Mouse (Mus musculus) gastrocnemius, adult 8-10 months (tissue): ENCODE data around the gene St14. TPM values are rescaled to one million over a fixed set of nuclear protein-coding genes. Genes with fewer than 3 reads are reported as not detected.
A peak's percentile ranks its signal among the peaks of the same experiment; 100 is the strongest.
"Not testable (repeated sequence)": the region's sequence is repeated elsewhere in the genome, so short reads cannot be mapped to it uniquely, and the experiment has no call there.

Source experiments
- DNase-seq, 2 experiments: peaks; one replicate each; pipeline ENCODE4 v3.0.0; 2022; ENCODE audit warnings: low spot score in 2 of 2
- total RNA-seq, 4 experiments: library from RNA; stranded (reverse); gene quantifications; 2 replicates each; pipeline ENCODE4 v1.2.4; 2022

Gene St14
- total RNA-seq, 4 experiments from 2014 or later: not detected

DNA sequence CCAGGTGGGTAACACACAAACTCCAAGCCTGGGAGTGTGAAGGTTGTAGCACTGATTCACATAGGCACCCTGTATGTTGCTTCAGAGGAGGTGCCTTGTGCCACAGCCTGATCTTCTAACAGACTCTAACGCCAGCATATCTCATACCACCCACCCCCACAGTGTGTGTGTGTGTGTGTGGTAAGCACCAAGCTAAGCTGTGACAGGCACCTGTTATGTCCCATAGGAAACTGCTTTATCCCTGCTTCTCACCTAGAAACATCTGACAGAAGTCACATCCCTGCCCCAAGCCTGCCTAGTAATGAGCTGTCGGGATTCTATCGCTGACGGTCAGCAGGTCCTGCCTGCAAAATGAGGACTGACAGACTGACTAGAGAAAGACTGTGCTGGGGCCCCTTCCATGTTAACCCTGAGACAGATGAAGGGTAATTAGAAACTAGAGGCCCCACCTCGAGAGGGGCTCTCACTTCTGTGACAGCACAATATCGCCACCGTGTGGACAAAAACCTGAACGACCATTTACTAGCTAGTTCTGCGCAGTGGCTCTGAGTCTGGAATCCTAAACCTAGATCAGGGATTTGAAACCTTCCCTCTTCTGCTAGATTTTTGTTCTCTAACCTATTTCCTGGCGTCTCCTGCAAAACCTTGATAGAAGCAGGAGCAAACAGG lies 45.4 kb downstream of the St14 start:
- peak in 1 of 2 experiments; percentile 14 for DNase-seq

DNA sequence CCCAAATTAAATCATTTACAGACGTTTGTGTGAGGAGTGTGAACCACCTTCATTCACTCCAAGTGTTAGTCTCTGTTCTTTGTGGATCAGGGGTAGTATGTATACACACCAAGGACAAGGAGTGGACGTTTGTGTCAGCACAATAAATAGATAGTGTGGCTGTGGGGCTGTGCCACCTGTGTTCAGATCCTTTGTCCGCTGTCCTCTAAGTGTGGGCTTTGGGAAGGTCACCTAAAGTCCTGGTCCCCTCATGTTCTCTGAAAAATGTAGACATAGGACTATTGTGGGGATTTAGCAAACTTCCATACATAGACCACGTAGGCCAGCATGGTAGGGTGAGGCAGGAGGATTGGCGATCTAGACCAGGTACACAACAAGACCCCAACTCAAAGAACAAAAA lies 46.1 kb downstream of the St14 start:
- no peak for DNase-seq

DNA sequence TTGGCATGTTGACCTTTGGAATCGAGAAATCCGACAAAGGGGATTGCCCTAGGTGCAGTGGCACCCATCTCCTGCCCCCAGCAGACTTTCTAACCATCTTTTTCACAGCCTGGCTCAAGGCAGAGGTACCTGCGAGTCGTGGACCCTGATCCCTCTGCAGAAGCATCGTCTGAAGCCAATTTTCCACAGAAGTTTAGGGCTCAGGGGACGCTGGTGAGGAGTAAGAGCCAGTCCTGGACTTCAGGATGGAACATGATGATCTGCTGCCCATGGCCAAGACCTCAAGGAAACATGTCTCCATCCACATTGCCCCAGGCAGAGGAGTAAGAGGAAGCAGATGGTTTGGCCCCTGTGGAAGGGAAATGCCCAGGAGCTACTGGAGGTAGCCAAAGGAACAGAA lies 48.9 kb downstream of the St14 start:
- DNase-seq: no peak

DNA sequence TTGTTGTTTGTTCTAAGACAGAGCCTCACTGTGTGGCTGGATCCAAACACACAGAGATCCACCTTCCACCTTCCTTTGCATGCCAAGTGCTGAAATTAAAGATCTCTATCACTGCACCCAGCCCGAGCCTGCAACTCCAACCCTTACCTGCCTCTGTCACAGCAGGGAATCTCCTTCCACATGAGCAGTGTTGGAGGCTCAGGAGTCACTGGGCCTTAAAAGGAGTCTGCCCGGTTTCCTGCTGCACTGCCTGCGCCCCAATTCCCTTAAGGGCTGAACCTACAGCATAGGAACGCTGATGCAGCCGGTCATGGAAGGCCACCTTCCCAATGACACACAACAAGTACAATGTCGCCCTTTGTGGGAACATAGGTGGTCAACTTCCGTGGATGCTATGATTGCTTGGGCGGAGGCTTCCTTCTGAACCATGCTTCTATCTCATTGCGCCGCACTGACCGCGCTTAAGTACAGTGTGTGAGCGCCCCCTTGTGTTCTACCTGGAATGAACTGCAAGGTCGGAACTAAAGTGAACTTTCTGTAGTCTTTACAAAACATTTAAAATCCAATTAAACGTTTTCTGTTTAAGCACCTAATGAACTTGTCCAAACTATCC lies 49.5 kb downstream of the St14 start:
- peak; percentile 34 to 45 for DNase-seq

DNA sequence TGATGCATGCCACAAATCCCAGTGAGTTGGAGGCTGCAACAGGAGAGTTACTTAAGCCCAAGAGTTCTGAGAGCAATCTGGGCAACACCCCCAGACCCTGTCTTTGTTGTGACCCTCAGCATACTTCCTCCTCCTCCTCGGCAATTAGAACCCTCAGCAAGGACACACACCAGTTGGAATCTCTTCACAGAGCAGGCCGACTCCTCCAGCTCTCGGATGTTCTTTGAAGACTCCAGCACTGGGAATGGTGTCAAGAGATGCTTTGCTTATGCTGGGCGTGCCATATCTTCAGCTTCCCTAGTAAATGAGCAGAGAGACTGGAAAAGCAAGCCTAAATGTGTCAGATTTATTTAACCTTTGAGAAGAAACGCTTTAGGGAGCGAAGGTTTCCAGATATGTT lies 50.9 kb downstream of the St14 start:
- DNase-seq: no peak

DNA sequence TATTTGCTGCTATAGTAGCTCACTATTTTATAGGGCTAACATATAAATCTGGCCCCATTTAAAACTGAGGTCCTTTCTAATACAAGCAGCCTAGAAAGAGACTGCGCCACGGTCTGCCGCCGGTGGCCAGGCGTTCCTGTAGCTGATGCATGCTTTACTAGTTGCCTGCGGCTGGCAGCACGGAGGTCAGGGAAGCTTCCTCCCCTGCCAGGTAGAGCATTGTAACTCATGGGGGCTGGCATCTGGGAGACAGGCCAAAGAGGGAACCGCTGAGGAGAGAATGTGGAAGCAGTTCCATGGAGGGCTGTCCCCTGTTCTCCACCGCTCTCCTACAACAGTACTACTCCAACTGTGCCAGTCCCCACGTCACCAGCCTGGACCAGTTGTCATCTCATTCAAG lies 56.8 kb downstream of the St14 start:
- DNase-seq: no peak

DNA sequence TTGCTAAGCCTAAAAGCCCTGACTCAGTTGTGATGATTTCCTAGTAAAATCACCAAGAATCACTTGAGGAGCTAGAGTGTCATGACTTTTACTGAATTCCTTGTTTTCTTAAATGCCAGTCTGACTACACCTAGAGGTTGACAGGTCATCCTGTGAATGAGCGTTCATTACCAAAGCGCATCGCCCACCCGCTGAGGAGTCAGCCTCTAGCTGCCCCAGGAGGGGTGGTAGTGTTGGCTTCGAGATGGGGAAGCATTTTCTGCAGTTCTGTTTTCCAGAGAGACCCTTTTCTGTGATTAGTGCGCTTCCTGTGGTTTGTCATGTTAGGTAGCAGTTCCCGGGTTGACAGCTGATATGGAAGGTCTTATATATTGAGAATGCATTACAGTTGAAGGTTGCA lies 57.9 kb downstream of the St14 start:
- no peak for DNase-seq

DNA sequence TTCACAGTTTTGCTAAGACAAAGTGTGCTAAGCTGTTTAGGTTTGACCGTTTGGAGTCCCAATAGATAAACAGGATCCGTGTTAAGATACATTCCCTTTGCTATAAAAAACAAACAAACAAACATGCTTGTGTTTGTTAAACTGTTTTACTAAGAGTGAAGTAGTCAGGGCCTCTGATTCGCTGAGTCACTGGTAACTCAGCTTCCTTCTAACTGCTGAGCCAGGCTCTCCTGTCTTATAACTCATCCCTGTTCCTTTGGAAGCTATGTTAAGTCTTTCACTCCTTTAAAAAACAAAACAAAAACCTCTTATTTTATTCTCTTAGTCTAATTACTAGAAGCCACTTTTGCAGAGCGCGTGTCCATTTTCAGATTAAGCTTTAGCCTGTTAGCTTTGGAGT lies 59.4 kb downstream of the St14 start:
- DNase-seq: no peak

DNA sequence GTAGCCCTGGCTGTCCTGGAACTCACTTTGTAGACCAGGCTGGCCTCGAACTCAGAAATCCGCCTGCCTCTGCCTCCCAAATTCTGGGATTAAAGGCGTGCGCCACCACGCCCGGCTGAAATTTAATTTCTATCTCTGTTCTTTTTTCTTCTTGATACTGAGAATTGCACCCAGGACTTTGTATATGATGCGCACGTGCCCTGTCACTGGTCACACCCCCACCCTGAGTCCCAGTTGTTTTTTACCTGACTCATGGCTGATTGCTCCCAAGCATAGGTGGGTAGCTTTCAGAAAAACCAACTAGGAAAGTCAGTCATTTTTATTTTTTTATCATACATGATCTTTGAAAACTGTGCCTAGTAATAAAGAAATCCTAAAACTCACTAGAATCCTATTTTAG lies 60.9 kb downstream of the St14 start:
- no peak for DNase-seq

DNA sequence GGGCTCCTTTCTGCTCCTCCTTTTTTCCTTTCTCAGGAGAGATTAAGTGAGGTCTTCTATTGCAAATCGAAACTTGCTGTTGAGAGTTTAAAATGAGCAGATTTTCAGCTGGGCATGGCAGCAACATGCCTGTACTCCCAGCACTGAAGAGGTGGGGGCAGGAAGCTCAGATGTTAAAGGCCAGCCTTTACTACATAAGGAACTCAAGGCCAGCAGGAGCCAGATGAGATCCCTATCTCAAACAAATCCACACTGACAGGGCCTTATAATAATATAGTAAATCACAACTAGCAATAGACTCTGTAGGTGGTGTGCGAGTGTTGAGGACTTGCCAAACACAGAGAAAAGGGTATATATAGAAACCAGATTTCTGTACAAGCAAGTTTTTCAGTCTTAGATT lies 72.9 kb downstream of the St14 start:
- DNase-seq: no peak

DNA sequence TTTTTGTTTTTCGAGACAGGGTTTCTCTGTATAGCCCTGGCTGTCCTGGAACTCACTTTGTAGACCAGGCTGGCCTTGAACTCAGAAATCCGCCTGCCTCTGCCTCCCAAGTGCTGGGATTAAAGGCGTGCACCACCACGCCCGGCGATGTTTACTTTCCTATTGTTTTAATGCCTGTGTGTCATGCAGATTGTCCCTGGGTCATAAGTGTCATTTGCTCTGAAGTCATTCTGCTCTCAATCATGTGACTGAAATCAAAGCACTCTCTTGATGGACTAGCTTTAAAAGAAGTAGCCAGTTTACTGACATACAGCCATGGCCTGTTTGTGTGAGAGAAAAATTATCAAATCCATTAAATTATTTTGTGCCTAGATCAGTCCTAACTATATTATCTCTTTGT lies 80.1 kb downstream of the St14 start:
- not testable (repeated sequence) for DNase-seq

DNA sequence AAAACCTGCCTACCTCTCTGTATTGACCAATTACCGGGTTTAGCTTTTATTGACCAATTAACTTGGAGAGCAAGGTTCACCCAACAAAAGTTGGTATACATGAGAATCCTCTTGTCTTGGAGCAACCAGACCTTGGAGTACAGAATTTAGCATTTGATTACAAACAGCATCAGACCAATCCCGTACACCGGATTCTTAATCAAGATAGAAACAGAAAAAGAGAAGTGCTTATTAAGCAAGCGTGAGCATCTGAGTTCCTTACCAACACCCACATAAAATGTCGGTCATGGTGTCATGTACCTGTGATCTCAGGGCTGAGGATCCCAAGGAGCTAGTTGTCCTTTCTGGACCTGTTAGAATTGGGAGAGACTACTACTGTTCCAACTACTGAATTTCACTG lies 81.4 kb downstream of the St14 start:
- DNase-seq: no peak

Other genes starting within 250 kb of the St14 start
- gene Adamts15, start 209.4 kb downstream of the St14 start, total RNA-seq: under 1 TPM; 0.46 to 0.86 (median 0.68) TPM
- 1 to 10 TPM in 3 of 4 experiments, under 1 TPM in 1; 0.43 to 4.0 (median 1.7) TPM for gene Adamts8, start 189.3 kb downstream of the St14 start, total RNA-seq
- gene Zbtb44, start 101.2 kb downstream of the St14 start, total RNA-seq: 10 to 100 TPM; 69.6 to 95.4 (median 74.2) TPM
- gene Aplp2, start 80.0 kb upstream of the St14 start, total RNA-seq: 100 to 1,000 TPM in 3 of 4 experiments, 10 to 100 TPM in 1; 91.3 to 137 (median 108) TPM
- 1 to 10 TPM; 3.7 to 5.1 (median 3.7) TPM for gene Prdm10, start 148.7 kb upstream of the St14 start, total RNA-seq